Mouse (Mus musculus): ENCODE measurements at regions not wholly inside any gene's neighbourhood (a gene's known extent, or its start where the extent isn't known, plus 50 kb on each side); places are given as distances from the start of the nearest gene placed in this dataset.
"Not testable (repeated sequence)": the region's sequence is repeated elsewhere in the genome, so short reads cannot be mapped to it uniquely, and the experiment has no call there.

GRCm38 (mm10) chr16:82899611-82900010, 71.4 kb downstream of the Gm21833 start:
- DNase-seq (ENCODE audit: low spot score) (peak; percentile 21), ATAC-seq (ENCODE audit: low FRiP score) (no peak)
- H3K4me1 ChIP-seq (replicated peaks; ENCODE audit: control insufficient read depth, insufficient read depth, low read length): no peaks in the 10 kb centered on the region
- 79% methylated on average over 6 of the region's 6 CpGs for WGBS
- H3K4me3 ChIP-seq (replicated peaks; ENCODE audit: low read length): no peak overlapping the region
- no peaks in the 10 kb centered on the region for H3K36me3 ChIP-seq (replicated peaks; ENCODE audit: control insufficient read depth, insufficient read depth)
- H3K4me2 ChIP-seq (replicated peaks): no peak overlapping the region
- H3K9ac ChIP-seq: no peak overlapping the region
- H3K27me3 ChIP-seq (ENCODE audit: control insufficient read depth, insufficient read depth, low read length): no peaks in the 10 kb centered on the region
- no peak overlapping the region for H3K27ac ChIP-seq
- H3K9me3 ChIP-seq (ENCODE audit: control insufficient read depth, low read length): no peaks in the 10 kb centered on the region

DNA sequence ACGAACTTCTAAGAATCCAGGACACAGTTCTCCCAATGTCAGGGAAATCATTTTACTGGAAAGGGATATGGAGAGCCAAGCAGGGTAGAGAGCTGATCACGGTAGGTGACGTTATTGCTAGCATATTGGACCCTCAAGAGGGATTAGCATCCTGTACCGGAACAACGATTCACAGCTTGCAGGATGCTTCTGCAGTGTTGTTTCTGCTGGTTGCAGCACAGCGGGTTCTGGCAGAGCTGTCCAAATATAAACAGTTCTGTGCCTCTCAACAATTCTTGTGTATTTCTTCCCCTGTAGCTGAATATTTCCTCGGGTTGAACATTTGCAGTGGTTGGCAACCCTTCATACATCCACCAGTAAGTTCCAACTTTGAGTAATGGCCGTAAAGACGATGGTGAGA, 92.4 kb downstream of the Gm21833 start:
- Histone ChIP-seq H3K4me2 (replicated peaks) (no peak overlapping the region), H3K27ac (no peak overlapping the region), H3K36me3 (replicated peaks; ENCODE audit: control insufficient read depth, insufficient read depth) (no peaks in the 10 kb centered on the region), H3K9me3 (ENCODE audit: control insufficient read depth, low read length) (0 out of 2 replicates have a peak, but pooled peaks cover 5% of the 10 kb centered on the region), H3K9ac (no peak overlapping the region), H3K4me3 (replicated peaks; ENCODE audit: low read length) (no peak overlapping the region), H3K4me1 (replicated peaks; ENCODE audit: control insufficient read depth, insufficient read depth, low read length) (no peaks in the 10 kb centered on the region), H3K27me3 (ENCODE audit: control insufficient read depth, insufficient read depth, low read length) (no peaks in the 10 kb centered on the region)
- DNase-seq (ENCODE audit: low spot score): no peak
- no peak for ATAC-seq (ENCODE audit: low FRiP score)
- WGBS: 88% methylated on average over 9 of the region's 9 CpGs

DNA sequence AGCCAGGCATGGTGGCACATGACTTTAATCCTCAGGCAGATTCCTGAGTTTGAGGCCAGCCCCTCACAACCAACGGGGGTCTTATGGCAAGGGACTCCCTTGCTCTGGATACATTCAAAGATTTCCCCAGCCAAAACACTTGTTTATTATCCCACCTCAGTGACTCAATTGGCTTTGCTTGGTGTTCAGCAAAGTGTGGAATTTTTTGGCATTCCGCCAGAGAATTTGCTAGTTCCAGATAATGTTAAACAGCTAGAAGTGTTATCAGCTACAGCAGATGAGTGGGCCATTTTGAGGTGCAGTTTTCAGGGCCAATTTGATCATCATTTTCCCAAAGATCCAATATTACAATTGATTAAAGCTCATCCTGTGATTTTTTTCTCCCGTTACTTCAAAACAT, 130.8 kb downstream of the Gm21833 start:
- H3K9me3 ChIP-seq (ENCODE audit: control insufficient read depth, low read length); DNase-seq (ENCODE audit: low spot score); H3K4me3 ChIP-seq (replicated peaks; ENCODE audit: low read length); H3K4me2 ChIP-seq (replicated peaks); ATAC-seq (ENCODE audit: low FRiP score); H3K9ac ChIP-seq; H3K36me3 ChIP-seq (replicated peaks; ENCODE audit: control insufficient read depth, insufficient read depth); H3K4me1 ChIP-seq (replicated peaks; ENCODE audit: control insufficient read depth, insufficient read depth, low read length); H3K27ac ChIP-seq; H3K27me3 ChIP-seq (ENCODE audit: control insufficient read depth, insufficient read depth, low read length): not testable (repeated sequence)
- 92% methylated on average over 3 of the region's 3 CpGs for WGBS

- Histone ChIP-seq H3K4me1 (replicated peaks; ENCODE audit: control insufficient read depth, insufficient read depth, low read length) (no peaks in the 10 kb centered on the region), H3K4me2 (replicated peaks) (no peak overlapping the region), H3K9ac (no peak overlapping the region), H3K36me3 (replicated peaks; ENCODE audit: control insufficient read depth, insufficient read depth) (no peaks in the 10 kb centered on the region), H3K4me3 (replicated peaks; ENCODE audit: low read length) (no peak overlapping the region), H3K9me3 (ENCODE audit: control insufficient read depth, low read length) (no peaks in the 10 kb centered on the region), H3K27me3 (ENCODE audit: control insufficient read depth, insufficient read depth, low read length) (no peaks in the 10 kb centered on the region), H3K27ac (no peak overlapping the region)
- ATAC-seq (ENCODE audit: low FRiP score) (no peak), DNase-seq (ENCODE audit: low spot score) (no peak)
- 89% methylated on average over 2 of the region's 2 CpGs for WGBS
Measured at GRCm38 (mm10) chr16:82991705-82992104, 163.5 kb downstream of the Gm21833 start.

- Histone ChIP-seq H3K4me2 (replicated peaks) (no peak overlapping the region), H3K9ac (no peak overlapping the region), H3K9me3 (ENCODE audit: control insufficient read depth, low read length) (no peaks in the 10 kb centered on the region), H3K4me1 (replicated peaks; ENCODE audit: control insufficient read depth, insufficient read depth, low read length) (no peaks in the 10 kb centered on the region), H3K27me3 (ENCODE audit: control insufficient read depth, insufficient read depth, low read length) (no peaks in the 10 kb centered on the region), H3K27ac (no peak overlapping the region), H3K36me3 (replicated peaks; ENCODE audit: control insufficient read depth, insufficient read depth) (no peaks in the 10 kb centered on the region), H3K4me3 (replicated peaks; ENCODE audit: low read length) (no peak overlapping the region)
- ATAC-seq (ENCODE audit: low FRiP score) (no peak), DNase-seq (ENCODE audit: low spot score) (no peak)
- 48% methylated on average over 4 of the region's 4 CpGs for WGBS
Measured at GRCm38 (mm10) chr16:82997861-82998260, 169.7 kb downstream of the Gm21833 start.

- H3K27me3 ChIP-seq (ENCODE audit: control insufficient read depth, insufficient read depth, low read length): no peaks in the 10 kb centered on the region
- H3K9me3 ChIP-seq (ENCODE audit: control insufficient read depth, low read length): no peaks in the 10 kb centered on the region
- DNase-seq (ENCODE audit: low spot score) (no peak), ATAC-seq (ENCODE audit: low FRiP score) (no peak)
- WGBS: 93% methylated on average over 1 of the region's 1 CpGs
- H3K4me2 ChIP-seq (replicated peaks): no peak overlapping the region
- H3K27ac ChIP-seq: no peak overlapping the region
- no peaks in the 10 kb centered on the region for H3K4me1 ChIP-seq (replicated peaks; ENCODE audit: control insufficient read depth, insufficient read depth, low read length)
- H3K4me3 ChIP-seq (replicated peaks; ENCODE audit: low read length): no peak overlapping the region
- H3K36me3 ChIP-seq (replicated peaks; ENCODE audit: control insufficient read depth, insufficient read depth): no peaks in the 10 kb centered on the region
- no peak overlapping the region for H3K9ac ChIP-seq
Measured at GRCm38 (mm10) chr16:83021311-83021710, 193.1 kb downstream of the Gm21833 start.

- H3K9ac ChIP-seq: no peak overlapping the region
- H3K27me3 ChIP-seq (ENCODE audit: control insufficient read depth, insufficient read depth, low read length): no peaks in the 10 kb centered on the region
- H3K27ac ChIP-seq: no peak overlapping the region
- no peaks in the 10 kb centered on the region for H3K9me3 ChIP-seq (ENCODE audit: control insufficient read depth, low read length)
- no peak for ATAC-seq (ENCODE audit: low FRiP score)
- H3K4me1 ChIP-seq (replicated peaks; ENCODE audit: control insufficient read depth, insufficient read depth, low read length): no peaks in the 10 kb centered on the region
- H3K4me2 ChIP-seq (replicated peaks): no peak overlapping the region
- no peak for DNase-seq (ENCODE audit: low spot score)
- H3K4me3 ChIP-seq (replicated peaks; ENCODE audit: low read length): no peak overlapping the region
- H3K36me3 ChIP-seq (replicated peaks; ENCODE audit: control insufficient read depth, insufficient read depth): no peaks in the 10 kb centered on the region
Measured at GRCm38 (mm10) chr16:83063423-83063822, 235.2 kb downstream of the Gm21833 start.

DNA sequence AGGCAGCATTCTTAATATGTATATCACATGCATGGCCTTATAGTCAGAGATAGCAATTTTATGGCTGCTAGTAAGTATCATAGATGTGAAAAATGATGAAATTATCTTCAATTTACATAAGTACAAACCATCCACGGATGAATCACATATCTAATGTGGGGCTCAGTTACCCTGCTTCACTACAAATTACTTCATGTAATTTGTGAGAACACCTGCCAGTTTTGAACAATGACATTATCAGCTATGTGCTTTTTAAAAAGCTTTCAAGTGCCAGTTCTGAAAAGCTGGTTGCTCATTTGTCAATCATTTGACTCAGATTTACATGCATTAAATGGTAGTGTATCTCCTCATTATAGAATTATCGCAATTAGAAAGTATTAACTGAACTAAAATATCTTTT, 243.3 kb downstream of the Gm21833 start:
- no peak overlapping the region for H3K9ac ChIP-seq
- no peak overlapping the region for H3K4me2 ChIP-seq (replicated peaks)
- no peaks in the 10 kb centered on the region for H3K36me3 ChIP-seq (replicated peaks; ENCODE audit: control insufficient read depth, insufficient read depth)
- 84% methylated on average over 2 of the region's 2 CpGs for WGBS
- no peaks in the 10 kb centered on the region for H3K27me3 ChIP-seq (ENCODE audit: control insufficient read depth, insufficient read depth, low read length)
- no peaks in the 10 kb centered on the region for H3K9me3 ChIP-seq (ENCODE audit: control insufficient read depth, low read length)
- H3K4me1 ChIP-seq (replicated peaks; ENCODE audit: control insufficient read depth, insufficient read depth, low read length): no peaks in the 10 kb centered on the region
- H3K27ac ChIP-seq: no peak overlapping the region
- no peak overlapping the region for H3K4me3 ChIP-seq (replicated peaks; ENCODE audit: low read length)
- DNase-seq (ENCODE audit: low spot score): no peak
- ATAC-seq (ENCODE audit: low FRiP score): no peak

- WGBS: 93% methylated on average over 2 of the region's 2 CpGs
Measured at GRCm38 (mm10) chr16:83092059-83092458, 263.9 kb downstream of the Gm21833 start.

DNA sequence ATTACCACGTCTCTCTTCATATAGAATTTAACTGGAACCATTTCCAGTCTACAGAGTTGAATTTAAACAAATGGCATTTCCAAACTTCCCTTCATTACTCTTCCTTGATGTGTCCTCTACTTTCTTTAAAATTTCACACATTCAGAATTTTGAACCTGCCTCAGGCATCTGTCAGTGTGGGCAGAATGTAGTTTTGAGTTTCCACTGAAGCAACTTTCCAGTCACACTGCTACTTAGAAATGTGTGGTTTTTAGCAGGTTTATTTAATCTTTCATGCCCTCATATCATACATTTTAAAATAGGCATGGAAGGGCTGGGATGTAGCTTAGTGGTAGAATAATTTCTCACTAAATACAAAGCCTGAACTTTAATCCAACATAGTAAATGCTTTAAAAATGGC, 282.9 kb downstream of the Gm21833 start:
- H3K4me3 ChIP-seq (replicated peaks; ENCODE audit: low read length): no peak overlapping the region
- no peak for DNase-seq (ENCODE audit: low spot score)
- no peaks in the 10 kb centered on the region for H3K27me3 ChIP-seq (ENCODE audit: control insufficient read depth, insufficient read depth, low read length)
- no peak overlapping the region for H3K4me2 ChIP-seq (replicated peaks)
- ATAC-seq (ENCODE audit: low FRiP score): no peak
- no peaks in the 10 kb centered on the region for H3K36me3 ChIP-seq (replicated peaks; ENCODE audit: control insufficient read depth, insufficient read depth)
- no peaks in the 10 kb centered on the region for H3K4me1 ChIP-seq (replicated peaks; ENCODE audit: control insufficient read depth, insufficient read depth, low read length)
- WGBS: 91% methylated on average over 1 of the region's 1 CpGs
- H3K27ac ChIP-seq: no peak overlapping the region
- no peaks in the 10 kb centered on the region for H3K9me3 ChIP-seq (ENCODE audit: control insufficient read depth, low read length)
- no peak overlapping the region for H3K9ac ChIP-seq

More at GRCm38 (mm10) chr16:83092059-83092458, 263.9 kb downstream of the Gm21833 start:
- Histone ChIP-seq H3K4me3 (replicated peaks; ENCODE audit: low read length) (no peak overlapping the region), H3K27me3 (ENCODE audit: control insufficient read depth, insufficient read depth, low read length) (no peaks in the 10 kb centered on the region), H3K36me3 (replicated peaks; ENCODE audit: control insufficient read depth, insufficient read depth) (no peaks in the 10 kb centered on the region), H3K9me3 (ENCODE audit: control insufficient read depth, low read length) (no peaks in the 10 kb centered on the region), H3K9ac (no peak overlapping the region), H3K4me2 (replicated peaks) (no peak overlapping the region), H3K4me1 (replicated peaks; ENCODE audit: control insufficient read depth, insufficient read depth, low read length) (no peaks in the 10 kb centered on the region), H3K27ac (no peak overlapping the region)
- ATAC-seq (ENCODE audit: low FRiP score) (no peak), DNase-seq (ENCODE audit: low spot score) (no peak)
